Mouse (Mus musculus): ENCODE results near the gene Tpst2.

The Tpst2 gene

DNA sequence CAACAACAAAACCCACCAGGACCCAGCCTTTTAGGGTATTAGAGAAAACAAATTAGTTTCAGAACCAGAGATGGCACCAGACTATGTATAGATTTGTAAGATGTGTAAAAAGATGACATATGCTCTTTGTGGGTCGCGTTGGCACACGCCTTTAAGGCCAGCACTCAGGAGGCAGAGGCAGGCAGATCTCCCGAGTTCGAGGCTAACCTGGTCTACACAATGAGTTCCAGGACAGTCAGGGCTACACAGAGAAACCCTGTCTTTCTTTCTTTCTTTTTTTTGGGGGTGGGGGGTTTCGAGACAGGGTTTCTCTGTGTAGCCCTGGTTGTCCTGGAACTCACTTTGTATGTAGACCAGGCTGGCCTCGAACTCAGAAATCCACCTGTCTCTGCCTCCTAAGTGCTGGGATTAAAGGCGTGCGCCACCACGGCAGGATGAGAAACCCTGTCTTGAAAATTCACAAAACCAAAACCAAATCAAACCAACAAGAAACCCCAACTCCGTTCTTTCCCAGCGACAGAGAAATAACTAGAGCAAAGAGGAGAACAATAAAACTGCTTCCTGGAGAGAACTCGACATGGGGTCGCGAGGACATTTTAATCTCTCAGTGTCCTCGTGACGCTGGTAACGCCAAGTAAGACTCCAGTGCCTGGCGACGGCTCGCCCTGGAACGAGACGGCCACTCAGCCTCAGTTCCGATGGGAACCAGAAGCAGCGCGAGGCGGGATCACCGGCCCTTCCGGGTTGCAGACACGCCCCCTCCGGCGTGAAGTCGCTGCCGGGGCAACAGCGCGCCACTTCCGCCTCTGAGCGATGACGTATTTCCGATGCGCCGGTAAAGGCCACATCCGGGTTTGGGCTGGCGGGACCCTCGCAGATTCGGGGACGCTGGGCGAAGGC lies 49.3 kb downstream of the Tpst2 start, which contains the start of gene Tfip11:
Tfip11 (plus strand) TSS at position 813 of the 900 bp plus-strand sequence.
- CTCF ChIA-PET: interaction anchor here in 3 of 4 experiments (0.7 to 1.8 kb wide), 3 partner anchors 10 to 844 kb away, joined by 3 to 9 read pairs (median 5); no protein-coding TSS in a partner anchor
- POLR2A ChIA-PET: interaction anchor here in 3 of 4 experiments (0.6 to 2.0 kb wide), 13 partner anchors 8 to 83 kb away, joined by 3 to 10 read pairs (median 4); partner anchors contain the start of genes Hps4 (in 1 of the 3), Srrd (in 1 of the 3) and Tpst2 (in 1 of the 3)

DNA sequence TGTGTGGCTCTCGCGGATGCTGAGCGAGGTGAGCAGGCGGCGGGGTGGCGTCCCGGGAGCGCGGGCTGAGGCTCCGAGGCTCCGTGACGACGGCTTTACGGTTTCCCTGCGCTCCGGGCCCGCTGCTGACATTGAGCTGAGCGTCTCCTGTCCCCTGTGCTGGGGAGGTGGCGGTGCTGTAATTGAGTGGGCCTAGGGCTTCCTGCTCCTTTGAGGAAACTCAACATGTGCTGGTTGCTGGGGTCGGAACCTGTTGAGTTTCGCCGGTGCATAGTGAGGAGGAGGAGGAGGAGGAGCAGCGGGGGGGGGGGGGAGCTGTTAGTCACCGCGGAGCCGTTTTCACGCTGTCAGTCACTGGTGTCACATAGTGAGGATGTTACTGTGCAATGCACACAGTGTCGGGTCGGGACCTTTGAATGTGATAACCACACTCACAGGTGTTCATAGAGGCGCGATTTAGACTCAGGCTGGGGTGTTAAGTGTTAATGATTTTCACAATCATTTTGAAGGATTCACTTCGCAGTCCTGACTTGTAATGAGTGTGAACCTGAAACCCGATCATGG lies 50.0 kb downstream of the Tpst2 start:
- CTCF ChIA-PET: interaction anchor here in 3 of 4 experiments (0.7 to 1.8 kb wide), 3 partner anchors 9 to 843 kb away, joined by 3 to 9 read pairs (median 6); no protein-coding TSS in a partner anchor
- POLR2A ChIA-PET: interaction anchor here in 3 of 4 experiments (0.6 to 2.0 kb wide), 14 partner anchors 8 to 83 kb away, joined by 3 to 10 read pairs (median 4); partner anchors contain the start of genes Hps4 (in 1 of the 3), Srrd (in 1 of the 3) and Tpst2 (in 1 of the 3)

DNA sequence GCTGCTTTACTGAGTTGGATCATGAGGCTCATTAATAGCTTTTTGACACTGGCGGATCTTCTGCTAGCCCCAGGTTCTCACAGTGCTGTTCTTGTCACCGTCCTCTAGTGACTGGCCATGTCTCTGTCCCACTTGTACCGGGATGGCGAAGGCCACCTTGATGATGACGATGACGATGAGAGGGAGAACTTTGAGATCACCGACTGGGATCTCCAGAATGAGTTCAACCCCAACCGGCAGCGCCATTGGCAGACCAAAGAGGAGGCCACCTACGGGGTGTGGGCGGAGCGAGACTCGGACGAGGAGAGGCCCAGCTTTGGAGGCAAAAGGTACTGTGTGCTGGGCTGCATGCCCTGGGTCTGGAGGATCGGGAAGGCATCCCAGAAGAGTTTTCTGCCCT lies 51.4 kb downstream of the Tpst2 start:
- POLR2A ChIA-PET: interaction anchor here in 2 of 4 experiments (0.9 to 2.0 kb wide), 7 partner anchors 8 to 52 kb away, joined by 3 to 10 read pairs (median 4); partner anchors contain the start of genes Hps4 (in 1 of the 2), Srrd (in 1 of the 2) and Tpst2 (in 1 of the 2)
- CTCF ChIA-PET: interaction anchor here in 1 of 4 experiments (1.8 kb wide), 1 partner anchor 87 kb away, joined by 6 read pairs; no protein-coding TSS in a partner anchor

DNA sequence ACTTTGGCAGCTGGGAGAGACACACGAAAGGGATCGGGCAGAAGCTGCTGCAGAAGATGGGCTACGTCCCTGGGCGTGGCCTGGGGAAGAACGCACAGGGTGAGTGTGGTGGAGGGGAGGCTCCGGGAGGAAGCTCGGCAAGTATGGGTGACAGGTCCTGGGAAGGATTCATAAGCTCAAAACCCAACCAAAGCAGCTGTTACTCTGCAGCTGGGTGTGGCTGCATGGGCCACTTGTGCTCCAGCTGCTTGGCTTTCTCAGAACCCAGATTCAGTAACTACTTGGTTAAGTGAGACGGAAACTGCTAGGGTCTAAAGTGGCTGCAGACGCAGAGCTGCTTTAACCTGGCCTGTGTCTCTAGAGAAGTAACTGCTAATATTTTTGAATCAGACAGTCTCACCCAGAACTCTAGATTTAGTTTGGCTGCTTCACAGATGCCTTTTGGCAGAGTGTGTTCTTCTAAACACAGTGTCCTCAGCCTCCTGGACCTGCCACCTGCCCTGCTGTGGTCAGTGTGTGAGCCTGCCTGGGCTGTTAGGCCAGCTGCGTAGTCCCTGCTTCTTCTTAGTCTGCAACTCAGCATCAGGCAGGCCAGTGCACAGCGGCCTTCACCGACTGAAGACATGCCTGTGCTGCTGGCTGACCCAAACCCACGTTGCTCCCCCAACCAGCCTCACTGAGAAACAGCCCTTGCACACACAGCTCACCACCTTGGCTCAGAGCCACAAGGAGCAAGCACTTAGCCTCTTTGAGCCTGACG lies 53.5 kb downstream of the Tpst2 start:
- CTCF ChIA-PET: interaction anchor here in 2 of 4 experiments (0.7 to 1.2 kb wide), 2 partner anchors 89 kb away, joined by 3 read pairs; no protein-coding TSS in a partner anchor
- POLR2A ChIA-PET: no interaction called here

DNA sequence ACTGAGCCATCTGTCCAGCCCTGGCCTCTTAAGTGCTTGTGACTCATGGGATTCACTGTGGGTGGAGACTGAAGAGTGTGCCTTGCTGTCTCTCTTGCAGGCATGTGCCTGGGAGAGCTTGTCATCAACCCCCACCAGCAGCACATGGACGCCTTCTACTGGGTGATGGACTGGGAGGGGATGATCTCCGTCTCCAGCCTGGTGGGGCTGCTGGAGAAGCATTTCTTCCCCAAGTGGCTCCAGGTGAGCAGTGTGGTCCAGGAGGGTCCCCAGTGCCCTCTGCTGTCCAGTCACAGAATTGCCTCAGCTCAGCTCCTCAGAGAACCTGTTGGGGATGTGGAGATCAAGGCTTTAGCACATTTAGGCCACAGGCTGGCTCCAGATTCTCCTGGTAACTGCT lies 59.0 kb downstream of the Tpst2 start:
- ChIA-PET POLR2A (interaction anchor here in 3 of 4 experiments (0.8 to 1.8 kb wide), 9 partner anchors 9 to 109 kb away, joined by 3 to 10 read pairs (median 3); partner anchors contain the start of genes Tfip11 (in 2 of the 3) and Tpst2 (in 1 of the 3)), CTCF (interaction anchor here (0.6 to 4.8 kb wide), 18 partner anchors 9 to 122 kb away, joined by 3 to 35 read pairs (median 4); partner anchors contain the start of genes Gm6583 (in 1 of the 4) and Tfip11 (in 1 of the 4))

DNA sequence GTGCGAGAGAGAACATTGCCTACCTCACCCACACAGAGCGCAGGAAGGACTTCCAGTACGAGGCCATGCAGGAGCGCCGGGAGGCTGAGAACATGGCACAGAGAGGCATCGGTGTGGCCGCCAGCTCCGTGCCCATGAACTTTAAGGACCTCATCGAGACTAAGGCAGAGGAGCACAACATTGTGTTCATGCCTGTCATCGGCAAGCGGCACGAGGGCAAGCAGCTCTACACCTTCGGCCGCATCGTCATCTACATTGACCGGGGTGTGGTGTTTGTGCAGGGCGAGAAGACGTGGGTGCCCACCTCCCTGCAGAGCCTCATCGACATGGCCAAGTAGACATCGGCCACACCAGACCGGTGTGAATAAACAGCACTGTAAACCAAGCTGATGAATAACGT lies 60.5 kb downstream of the Tpst2 start:
- POLR2A ChIA-PET: interaction anchor here in 3 of 4 experiments (0.6 to 1.8 kb wide), 8 partner anchors 10 to 277 kb away, joined by 3 to 10 read pairs (median 3); partner anchors contain the start of genes Asphd2 (in 1 of the 3), Tfip11 (in 1 of the 3) and Tpst2 (in 1 of the 3)
- CTCF ChIA-PET: interaction anchor here in 3 of 4 experiments (0.6 to 4.8 kb wide), 4 partner anchors 56 to 96 kb away, joined by 3 to 35 read pairs (median 14); no protein-coding TSS in a partner anchor

DNA sequence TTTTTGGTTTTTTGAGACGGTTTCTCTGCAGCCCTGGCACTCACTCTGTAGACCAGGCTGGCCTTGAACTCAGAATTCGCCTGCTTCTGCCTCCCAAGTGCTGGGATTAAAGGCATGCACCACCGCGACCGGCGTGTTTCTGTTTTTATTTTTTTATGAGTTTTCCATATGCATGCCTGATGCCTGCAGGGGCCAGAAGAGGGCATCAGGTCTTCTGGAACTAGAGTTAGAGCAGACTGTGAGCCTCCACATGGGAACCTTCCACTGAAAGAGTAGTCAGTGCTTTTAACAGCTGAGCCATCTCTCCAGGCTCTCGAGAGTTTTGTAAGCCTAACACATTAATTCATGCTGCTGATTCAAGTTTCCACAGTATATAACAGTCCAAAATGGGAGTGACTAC lies 62.7 kb downstream of the Tpst2 start:
- POLR2A ChIA-PET: interaction anchor here in 1 of 4 experiments (1.3 kb wide), 1 partner anchor 13 kb away, joined by 3 read pairs; the partner anchor contains the start of gene Tfip11
- CTCF ChIA-PET: no interaction called here

DNA sequence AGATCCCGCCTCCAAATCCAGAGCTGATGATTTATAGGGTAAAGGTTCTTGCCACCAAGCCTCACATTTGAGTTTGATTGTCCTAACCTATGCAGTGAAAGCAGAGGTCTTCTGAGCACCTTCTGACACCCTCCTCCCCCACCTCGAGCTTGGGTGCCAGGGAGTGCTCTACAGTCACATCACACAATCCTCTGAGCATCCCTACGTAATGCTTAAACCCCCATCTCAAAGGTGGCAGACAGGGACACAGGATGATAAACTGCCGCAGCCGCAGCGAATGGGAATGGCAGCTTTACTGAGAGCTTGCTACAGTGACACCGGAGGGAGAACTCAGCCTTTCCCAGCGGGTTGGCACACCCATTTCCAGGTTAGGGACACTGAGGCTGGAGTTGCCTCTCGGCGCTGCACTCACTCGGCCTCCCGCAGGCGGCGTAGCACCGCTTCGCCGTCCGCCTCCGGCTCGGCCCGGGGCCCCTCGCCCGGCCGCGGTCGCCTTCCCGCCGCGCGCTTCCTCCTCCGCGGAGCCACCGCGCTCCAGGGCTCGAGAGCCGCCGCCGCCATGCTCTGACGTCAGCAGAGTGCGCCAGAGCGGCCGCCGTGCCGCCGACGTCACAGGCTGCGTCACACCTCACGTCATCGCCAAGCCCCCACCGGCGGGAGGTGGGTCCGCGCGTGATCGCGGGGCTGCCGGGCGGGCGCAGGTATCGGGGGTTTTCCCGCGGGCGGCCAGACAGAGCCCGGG lies 66.1 kb downstream of the Tpst2 start, which contains the start of the genes Srrd and Hps4:
Srrd (minus strand) TSS at position 578 of the 742 bp plus-strand sequence.
Hps4 (plus strand) TSS at position 621 of the 742 bp plus-strand sequence.
- CTCF ChIA-PET: no interaction called here
- POLR2A ChIA-PET: interaction anchor here in 3 of 4 experiments (1.0 to 3.0 kb wide), 11 partner anchors 9 to 66 kb away, joined by 3 to 10 read pairs (median 4); partner anchors contain the start of genes Tfip11 (in 3 of the 3) and Tpst2 (in 1 of the 3)

DNA sequence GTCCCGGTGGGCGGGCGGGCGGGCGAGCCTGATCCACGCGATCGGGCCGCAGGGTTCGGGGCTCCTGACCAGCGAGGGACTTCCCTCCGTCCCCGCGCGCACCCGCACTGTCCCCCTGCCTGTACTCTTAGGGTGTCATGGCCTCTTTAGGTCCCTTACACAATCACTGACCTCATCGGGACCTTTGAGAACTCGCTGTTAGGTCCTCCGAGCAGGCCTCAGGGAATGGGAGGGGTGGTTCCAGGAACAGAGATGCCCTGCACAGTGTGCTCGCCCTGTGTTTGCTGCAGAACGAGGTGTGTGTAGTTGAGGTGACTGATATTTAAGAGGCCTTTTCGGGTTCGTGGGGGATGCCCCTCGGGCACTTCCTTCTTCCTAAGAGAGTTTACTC lies 66.7 kb downstream of the Tpst2 start:
- ChIA-PET POLR2A (interaction anchor here in 3 of 4 experiments (0.6 to 3.0 kb wide), 4 partner anchors 10 to 133 kb away, joined by 5 to 10 read pairs (median 7); partner anchors contain the start of gene Tfip11 (in 2 of the 3)), CTCF (no interaction called here)

DNA sequence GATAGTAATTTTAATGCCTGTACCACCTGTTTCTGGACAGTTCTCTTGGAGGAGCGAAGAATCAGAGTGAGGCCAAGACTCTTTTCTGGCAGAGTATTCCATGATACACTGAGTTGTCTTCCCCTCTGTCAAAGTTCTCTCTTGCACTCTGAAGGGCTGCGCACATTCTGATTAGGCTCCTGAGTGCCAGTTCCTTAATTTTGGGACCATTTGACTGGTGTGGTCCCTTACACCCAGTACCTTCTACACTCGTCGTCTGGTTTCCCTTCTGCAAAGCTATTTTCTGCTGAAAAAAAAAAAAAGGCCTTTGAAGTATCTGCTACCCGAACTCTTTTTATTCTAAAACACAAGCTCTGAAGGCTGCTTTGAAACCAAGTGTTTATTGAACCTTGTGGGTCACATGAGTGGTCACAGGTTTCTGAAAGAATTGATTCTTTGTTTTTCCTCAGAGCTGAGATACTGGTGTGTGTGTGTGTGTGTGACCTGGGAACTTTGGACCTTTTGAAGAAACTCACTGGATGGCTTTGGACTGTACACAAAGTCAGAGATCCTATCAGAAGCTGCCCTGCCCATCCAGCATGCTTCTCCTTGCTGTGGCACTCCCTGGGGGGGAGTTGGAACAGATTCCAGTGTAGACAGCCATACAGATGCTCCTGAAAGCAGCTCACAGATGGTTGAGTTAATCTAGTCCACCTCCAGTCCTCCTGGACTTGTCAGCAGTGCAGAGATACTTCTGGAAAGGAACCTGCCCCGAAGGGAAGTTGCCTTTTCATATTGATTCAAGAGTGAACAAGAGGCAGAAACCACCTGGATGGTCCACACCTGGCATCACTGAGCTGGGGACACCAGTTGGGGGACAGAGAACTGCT lies 67.8 kb downstream of the Tpst2 start:
- ChIA-PET CTCF (interaction anchor here in 1 of 4 experiments (0.7 kb wide), 1 partner anchor 131 kb away, joined by 3 read pairs; no protein-coding TSS in a partner anchor), POLR2A (interaction anchor here (0.6 to 3.0 kb wide), 9 partner anchors 11 to 1465 kb away, joined by 3 to 10 read pairs (median 5); partner anchors contain the start of genes Tfip11 (in 2 of the 4) and Ttc28 (in 1 of the 4))

DNA sequence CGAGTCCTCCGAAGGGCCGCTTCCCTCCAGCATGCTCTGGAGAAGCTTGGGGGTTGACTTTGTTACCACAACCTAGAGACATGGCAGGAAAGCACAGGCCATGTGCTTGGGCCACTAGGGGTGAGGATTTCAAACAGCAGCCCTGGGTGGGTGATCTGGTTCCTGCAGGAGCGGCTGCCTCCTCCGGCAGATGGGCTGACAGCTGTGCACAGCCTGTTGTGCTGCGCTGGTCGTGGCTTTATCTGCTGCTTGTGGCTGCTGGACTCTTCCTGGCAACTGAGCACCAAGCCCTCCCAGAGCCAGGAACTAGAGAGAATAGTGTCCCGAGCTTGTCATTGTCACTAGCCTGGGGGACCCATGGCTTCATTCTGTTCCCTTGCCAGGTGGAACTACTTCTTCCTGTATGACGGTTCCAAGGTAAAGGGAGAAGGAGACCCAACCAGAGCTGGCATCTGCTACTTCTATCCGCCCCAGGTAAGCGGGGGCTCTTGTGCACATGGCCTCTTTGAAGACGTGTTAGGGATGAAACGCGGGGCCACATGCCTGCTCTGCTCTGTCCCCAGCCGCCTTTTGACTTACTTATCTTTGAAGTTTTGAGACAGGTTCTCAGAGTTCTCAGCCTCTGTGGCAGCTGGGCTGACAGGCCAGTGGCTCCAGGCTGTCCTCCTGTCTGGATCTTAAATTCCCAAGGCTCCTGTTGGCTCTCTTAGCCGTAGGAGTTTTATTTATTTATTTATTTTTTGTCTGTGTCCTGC lies 69.9 kb downstream of the Tpst2 start:
- CTCF ChIA-PET: interaction anchor here in 1 of 4 experiments (1.0 kb wide), 1 partner anchor 11 kb away, joined by 3 read pairs; no protein-coding TSS in a partner anchor
- POLR2A ChIA-PET: no interaction called here

DNA sequence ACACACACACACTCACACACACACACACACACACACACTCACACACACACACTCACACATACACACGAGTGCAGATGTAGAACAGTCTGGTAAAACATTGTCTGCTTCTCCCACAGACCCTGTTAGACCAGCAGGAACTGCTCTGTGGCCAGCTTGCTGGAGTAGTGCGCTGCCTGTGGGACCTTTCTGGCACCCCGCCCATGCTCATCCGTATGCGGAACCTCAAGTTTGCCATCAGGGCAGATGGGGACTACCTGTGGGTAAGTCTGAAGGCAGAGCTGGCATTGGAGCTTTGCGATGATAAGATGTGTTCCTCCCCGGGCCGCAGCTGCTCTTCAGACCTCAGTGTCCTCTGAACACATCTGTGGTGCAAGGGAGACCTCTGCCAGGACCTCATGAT lies 72.7 kb downstream of the Tpst2 start:
- ChIA-PET POLR2A (no interaction called here), CTCF (interaction anchor here in 1 of 4 experiments (0.7 kb wide), 1 partner anchor 11 kb away, joined by 3 read pairs; no protein-coding TSS in a partner anchor)

DNA sequence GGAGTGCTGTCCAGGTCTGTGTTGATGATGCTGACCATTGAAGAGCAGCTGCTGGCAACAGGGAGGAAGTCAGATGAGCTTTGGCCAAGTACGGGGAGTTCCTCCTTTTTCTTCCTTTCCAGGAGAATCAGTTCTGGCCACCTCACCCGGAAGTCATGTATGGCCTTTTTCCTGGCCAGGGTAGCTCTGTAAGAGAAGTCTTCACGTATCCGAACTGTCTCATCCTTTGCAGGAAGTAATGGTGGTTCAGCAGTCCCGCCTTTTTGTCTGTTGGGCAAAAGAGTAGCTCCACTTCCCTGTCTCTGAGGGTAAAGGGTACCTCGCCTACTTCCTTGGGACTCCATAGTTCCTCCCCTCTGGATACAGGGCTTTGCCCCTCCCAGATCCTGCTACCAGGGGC lies 79.0 kb downstream of the Tpst2 start:
- ChIA-PET POLR2A (interaction anchor here in 3 of 4 experiments (0.6 to 2.4 kb wide), 9 partner anchors 8 to 70 kb away, joined by 3 to 6 read pairs (median 3); partner anchors contain the start of gene Tfip11 (in 1 of the 3)), CTCF (interaction anchor here in 2 of 4 experiments (0.5 to 0.8 kb wide), 2 partner anchors 20 to 478 kb away, joined by 3 to 5 read pairs; no protein-coding TSS in a partner anchor)

DNA sequence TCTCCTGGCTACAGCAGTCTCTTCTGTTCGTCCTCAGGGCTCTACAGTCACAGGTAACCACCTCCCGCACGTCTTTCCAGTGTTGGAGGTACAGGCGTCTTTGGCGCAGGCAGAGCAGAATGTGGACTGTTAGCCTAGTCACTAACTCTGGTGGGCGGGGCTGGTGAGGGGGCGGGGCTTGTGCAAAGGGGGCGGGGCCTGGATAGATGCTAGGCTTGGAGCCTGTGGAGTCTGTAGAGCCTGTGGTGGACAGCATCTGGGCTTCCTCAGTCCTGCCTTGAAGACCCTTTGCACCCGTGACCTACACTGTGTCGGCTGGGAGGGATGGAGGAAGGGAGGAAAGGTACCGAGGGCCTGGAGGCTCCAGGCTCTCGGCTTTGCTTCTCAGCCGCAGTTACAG lies 79.4 kb downstream of the Tpst2 start, which contains the start of gene Gm6583:
Gm6583 (minus strand) TSS at position 124 of the 400 bp plus-strand sequence.
- POLR2A ChIA-PET: interaction anchor here in 3 of 4 experiments (0.6 to 2.4 kb wide), 8 partner anchors 8 to 70 kb away, joined by 3 to 6 read pairs (median 3); partner anchors contain the start of gene Tfip11 (in 1 of the 3)
- CTCF ChIA-PET: interaction anchor here in 1 of 4 experiments (0.8 kb wide), 1 partner anchor 21 kb away, joined by 3 read pairs; no protein-coding TSS in a partner anchor

DNA sequence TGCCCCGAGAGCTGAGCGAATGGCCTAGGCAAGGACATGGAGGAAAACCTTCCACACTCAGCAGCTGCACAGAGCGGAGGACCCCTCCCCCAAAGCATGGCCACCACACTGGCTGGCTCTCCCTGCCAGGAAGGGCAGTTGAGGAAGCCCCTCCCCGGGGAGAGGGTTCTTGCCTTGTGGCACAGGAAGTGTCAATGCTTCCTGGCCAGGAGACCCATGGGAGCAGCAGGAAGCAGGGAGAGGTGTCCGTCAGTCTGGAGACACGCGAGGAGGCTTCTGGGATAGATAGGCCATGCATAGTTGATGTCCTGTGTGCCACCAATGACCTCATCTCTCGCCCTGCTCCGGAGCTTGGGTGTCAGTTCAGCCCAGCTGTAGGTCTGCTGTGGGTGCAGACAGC lies 79.8 kb downstream of the Tpst2 start:
- ChIA-PET CTCF (no interaction called here), POLR2A (interaction anchor here in 1 of 4 experiments (0.6 kb wide), 1 partner anchor 1371 kb away, joined by 4 read pairs; no protein-coding TSS in a partner anchor)
